Mouse (Mus musculus): ENCODE measurements around the gene Arl11. TPM values are rescaled to one million over a fixed set of nuclear protein-coding genes. Genes with fewer than 3 reads are reported as not detected.
A peak's percentile ranks its signal among the peaks of the same experiment; 100 is the strongest.
"Not testable (repeated sequence)": the region's sequence is repeated elsewhere in the genome, so short reads cannot be mapped to it uniquely, and the experiment has no call there.

Arl11 gene
- under 1 TPM; 0.23 to 0.48 TPM for total RNA-seq (2021)
- long read RNA-seq, experiment 1 = 0 reads
- long read RNA-seq, experiment 2, partial matches to known transcripts = 0 of 1 reads
- long read RNA-seq, experiment 2, other reads (novel, unspliced or antisense) = 0 of 1 reads

DNA sequence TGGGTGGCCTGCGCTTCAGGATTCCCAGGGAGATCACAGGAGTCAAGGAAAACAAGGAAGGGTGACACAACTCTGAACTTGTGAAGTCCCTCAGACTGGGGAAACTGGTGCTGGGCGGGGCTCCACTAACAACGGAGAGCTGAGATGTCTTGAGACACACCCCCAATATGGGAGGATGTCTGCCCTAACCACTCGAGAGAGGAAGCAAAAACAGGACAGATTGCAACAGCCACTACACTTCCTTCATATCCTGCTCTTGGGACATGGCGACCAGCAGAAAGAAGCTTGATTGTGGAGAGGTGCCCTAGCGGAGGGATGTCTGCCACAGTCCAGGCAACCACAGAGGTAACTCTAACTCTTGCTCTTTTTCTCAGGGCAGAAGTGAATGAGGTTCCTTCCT is at the start of gene Arl11:
Gene Arl11 (plus strand): TSS at position 161 of the 400 bp plus-strand sequence.
- no peak for DNase-seq

GRCm38 (mm10) chr14:61267908-61268475 is 41.6 kb upstream of the Arl11 start:
- DNase-seq = peak; percentile 25

- no peak for DNase-seq
Measured at GRCm38 (mm10) chr14:61274414-61275198, 34.9 kb upstream of the Arl11 start.

DNA sequence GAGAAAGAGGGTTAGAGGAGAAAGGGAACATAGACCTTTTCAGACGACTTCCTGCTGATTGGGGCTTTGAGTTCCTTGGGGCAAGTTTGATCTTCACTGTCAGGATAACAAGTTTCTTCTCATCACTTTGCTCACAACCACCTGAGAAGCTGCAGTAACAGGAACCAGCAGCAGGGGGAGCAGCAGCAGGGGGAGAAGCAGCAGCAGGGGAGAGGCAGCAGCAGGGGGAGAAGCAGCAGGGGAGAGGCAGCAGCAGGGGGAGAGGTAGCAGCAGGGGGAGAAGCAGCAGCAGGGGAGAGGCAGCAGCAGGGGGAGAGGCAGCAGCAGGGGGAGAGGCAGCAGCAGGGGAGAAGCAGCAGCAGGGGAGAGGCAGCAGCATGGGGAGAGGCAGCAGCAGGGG is 32.3 kb upstream of the Arl11 start:
- no peak for DNase-seq

GRCm38 (mm10) chr14:61278676-61279300 is 30.8 kb upstream of the Arl11 start:
- DNase-seq = no peak

- no peak for DNase-seq
Measured at GRCm38 (mm10) chr14:61288606-61289286, 20.8 kb upstream of the Arl11 start.

- no peak for DNase-seq
Measured at GRCm38 (mm10) chr14:61290664-61291063, 18.9 kb upstream of the Arl11 start.

GRCm38 (mm10) chr14:61293884-61294737 is 15.4 kb upstream of the Arl11 start:
- DNase-seq = peak; percentile 28

GRCm38 (mm10) chr14:61294738-61295079 is 14.8 kb upstream of the Arl11 start:
- no peak for DNase-seq

DNA sequence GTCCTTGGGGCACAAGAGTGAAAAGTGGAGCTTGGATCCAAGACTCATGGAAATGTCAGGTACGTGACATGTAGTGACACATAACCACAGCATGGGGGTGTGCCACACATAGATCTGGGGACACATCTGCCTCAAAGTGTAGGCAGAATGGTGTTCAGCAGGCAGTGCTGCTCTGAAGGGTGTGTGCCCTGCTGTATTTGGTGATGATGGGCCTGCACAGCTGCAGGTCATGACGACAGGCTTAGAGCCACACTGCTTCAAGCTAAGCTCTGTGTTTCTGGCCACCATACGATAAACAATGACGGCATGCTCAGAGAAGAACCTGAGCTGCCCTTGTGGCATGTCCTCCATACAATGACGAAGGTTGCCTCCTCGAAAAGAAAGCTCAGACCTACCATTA is 9.7 kb upstream of the Arl11 start:
- DNase-seq = no peak

- DNase-seq = no peak
Measured at GRCm38 (mm10) chr14:61301323-61301722, 8.2 kb upstream of the Arl11 start.

DNA sequence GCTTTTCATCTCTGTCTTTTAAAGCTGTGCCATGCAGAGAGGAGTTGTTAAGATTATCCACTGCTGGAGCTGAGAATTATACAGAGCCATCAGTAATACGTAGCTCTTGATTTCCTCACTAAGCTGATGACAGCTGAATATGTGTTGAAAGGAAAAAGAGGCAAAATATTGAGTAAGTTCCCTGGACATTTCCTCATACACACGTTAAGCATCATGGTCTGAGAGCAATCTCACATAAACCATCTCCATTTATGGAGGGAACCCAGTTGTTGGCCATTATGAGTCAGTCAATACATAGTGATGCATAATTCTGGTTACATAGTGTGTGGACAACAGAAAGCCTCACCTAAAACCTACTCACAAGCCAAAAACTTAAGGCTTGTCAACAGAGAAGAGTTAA is 7.1 kb upstream of the Arl11 start:
- no peak for DNase-seq

DNA sequence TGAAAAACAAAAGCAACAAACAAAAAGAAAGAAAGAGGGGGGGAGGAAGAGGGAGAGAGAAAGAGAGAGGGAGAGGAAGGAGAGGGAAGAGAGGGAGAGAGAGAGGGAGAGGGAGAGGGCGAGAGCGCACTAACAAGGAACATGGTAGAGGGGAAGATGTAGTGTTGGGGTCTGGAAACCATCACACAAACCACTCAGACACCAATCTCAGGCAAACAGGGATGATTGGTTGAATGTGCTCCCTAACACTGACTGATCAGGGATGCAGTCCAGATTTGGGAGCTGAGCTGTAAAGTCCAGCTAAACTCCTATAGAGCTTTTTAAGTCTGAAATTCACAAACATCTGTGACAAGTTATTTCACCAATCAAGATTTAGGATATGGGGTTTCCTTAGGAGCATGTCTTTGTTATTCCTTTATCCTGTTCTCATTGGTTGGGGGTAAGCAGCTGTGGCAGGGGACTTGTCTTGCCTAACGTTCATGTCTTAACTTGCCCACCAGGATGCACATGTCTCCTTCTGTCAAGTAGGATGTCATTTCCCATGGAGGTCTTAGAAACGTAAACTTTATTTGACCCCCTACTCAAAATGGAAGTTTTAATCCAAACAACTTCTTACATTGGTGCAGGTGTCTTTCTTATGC is 5.5 kb upstream of the Arl11 start:
- DNase-seq = no peak

- no peak for DNase-seq
Measured at GRCm38 (mm10) chr14:61310036-61310772, 651 bp downstream of the Arl11 start.

GRCm38 (mm10) chr14:61310963-61311362 is 1.4 kb downstream of the Arl11 start:
- no peak for DNase-seq

DNA sequence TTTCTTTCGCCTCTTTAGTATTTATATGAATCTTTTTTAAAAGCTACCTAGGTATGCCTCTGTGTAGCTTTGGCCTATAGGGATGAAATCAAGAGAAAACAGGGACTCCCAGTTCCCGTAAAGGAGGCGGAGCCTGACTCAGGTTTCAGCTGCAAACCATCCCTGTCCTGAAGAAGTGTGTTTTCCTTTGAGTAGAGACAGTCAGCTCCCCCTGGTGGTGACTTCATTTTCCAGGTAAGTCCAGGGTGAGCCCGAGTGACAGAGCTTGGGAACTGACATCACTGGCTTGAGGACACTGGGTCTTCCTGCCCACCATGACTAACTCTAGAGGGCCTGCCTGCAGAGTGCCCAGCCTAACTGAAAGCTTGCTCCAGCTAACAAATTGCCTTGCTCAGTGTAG is 7.3 kb downstream of the Arl11 start:
- DNase-seq = no peak

- DNase-seq = no peak
Measured at GRCm38 (mm10) chr14:61320765-61321164, 11.2 kb downstream of the Arl11 start.

DNA sequence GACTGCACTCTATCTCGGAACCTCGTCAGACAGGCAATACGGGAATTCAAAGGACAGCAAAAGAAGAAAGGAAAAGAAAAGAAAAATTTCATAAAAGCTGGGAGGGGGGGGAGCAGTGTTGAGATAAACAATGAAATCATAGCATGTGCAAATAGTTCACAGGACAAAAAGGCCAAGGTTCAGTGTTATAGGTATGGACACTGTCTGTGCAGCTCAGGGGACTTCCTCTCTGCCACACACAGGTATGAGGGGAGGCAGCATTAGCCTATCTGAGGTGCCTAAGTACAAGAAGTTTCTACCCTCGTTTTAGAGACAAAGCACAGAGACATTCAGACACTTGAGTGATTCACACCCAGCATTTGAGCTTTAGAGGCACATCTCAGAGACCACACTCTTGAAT is 11.6 kb downstream of the Arl11 start:
- DNase-seq = no peak

DNA sequence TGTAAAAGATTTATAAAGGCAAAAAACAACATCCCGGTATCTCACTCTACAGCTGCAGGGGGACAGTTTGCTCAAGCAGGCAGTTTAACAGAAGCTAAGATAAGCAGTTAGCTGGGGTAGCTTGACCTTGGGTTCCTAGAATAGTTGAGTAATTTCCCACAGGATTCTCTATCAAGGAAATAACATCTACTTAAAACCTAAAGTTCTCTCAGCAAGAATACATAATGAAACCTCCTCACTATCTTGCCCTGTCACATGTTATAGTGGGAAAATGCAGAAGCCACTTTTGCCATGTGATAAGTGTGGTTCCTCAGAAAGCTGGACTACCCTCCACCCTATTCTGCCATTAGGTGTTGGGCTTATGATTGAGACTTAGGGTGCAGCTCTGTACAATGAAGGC is 13.2 kb downstream of the Arl11 start:
- DNase-seq = no peak

GRCm38 (mm10) chr14:61327007-61327406 is 17.5 kb downstream of the Arl11 start:
- DNase-seq = not testable (repeated sequence)

Measured in gastrocnemius, postnatal 25 days (tissue).